12 mouse cellular contexts compared by ENCODE assay signal in the genomic region with DNA sequence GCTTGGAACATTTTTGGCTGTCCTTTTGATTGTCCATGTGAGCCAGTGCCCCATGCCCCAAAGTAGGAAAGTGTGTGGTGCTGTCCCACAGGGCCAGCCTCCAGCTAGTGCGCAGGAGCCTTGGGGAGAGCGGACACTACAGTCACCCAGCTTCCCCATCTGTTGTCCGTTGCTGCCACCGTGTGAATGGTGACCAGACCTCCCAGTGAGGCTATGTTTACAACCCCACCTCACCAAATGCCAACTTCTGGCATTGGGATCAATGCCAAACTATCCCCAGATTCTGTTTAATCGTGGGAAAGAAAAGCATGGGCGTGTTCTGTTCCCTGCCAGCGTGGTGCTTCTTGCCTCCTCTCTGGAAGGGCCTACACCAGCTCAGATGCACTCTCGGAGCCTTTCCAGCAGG. TPM values are rescaled to one million over a fixed set of nuclear protein-coding genes. Genes with fewer than 3 reads are reported as not detected.
DNase-seq lines count a peak whose midpoint lies in the region; ATAC-seq lines count a peak whose summit lies in the region.
"Had no signal": no experiment of that assay in that cellular context is flagged by ENCODE, and none has a peak within 500 bp of the region (broad histone marks: within the 10 kb centered on the region; RNA-seq: fewer than 3 reads in every experiment).

No protein-coding gene starts in this region.

- H3K4me3 ChIP-seq in heart, embryonic 11.5 days (ENCODE audit: low read depth, low read length): no peak overlapping the region
- no peak overlapping the region for H3K4me3 ChIP-seq in neural tube, embryonic 13.5 days
- no peak overlapping the region for H3K4me3 ChIP-seq in limb, embryonic 10.5 days

- no peaks in the 10 kb centered on the region for H3K27me3 ChIP-seq in heart, embryonic 11.5 days (ENCODE audit: control insufficient read depth, insufficient read depth, low read length)
- no peaks in the 10 kb centered on the region for H3K27me3 ChIP-seq in neural tube, embryonic 13.5 days
- H3K27me3 ChIP-seq in limb, embryonic 10.5 days (ENCODE audit: low read depth, poor library complexity, severe bottlenecking): no peaks in the 10 kb centered on the region

- intact Hi-C loops in left cerebral cortex, postnatal 4 days (cut with DNase I): loop anchor here (10.0 kb wide), 1 partner anchor 113 kb away; no protein-coding TSS in a partner anchor

- ATAC-seq in heart, embryonic 11.5 days (replicated peaks; ENCODE audit: insufficient number of reproducible peaks, low FRiP score, low TSS enrichment): no peak
- ATAC-seq in neural tube, embryonic 13.5 days (ENCODE audit: low read depth): peak; percentile 58; the same call in 1 of the 2 replicates

- DNase-seq in heart, postnatal 4 days: peak; percentile 15
- no peak for DNase-seq in neural tube, embryonic 10.5 days (ENCODE audit: extremely low spot score, low spot score)
- DNase-seq in cerebellum, adult 8-10 months: peak; percentile 16
- DNase-seq in left cerebral cortex, postnatal 4 days: peak; percentile 75
- DNase-seq in urinary bladder, adult 2 months (ENCODE audit: low spot score): no peak
- no peak for DNase-seq in limb, embryonic 10.5 days (ENCODE audit: low spot score)
- DNase-seq: heart, adult 18-20 months; thymus, postnatal 36 days had no signal

- H3K4me2 ChIP-seq in heart, embryonic 11.5 days: no peak overlapping the region
- H3K4me2 ChIP-seq in neural tube, embryonic 13.5 days: no peak overlapping the region

- 79% methylated on average over 8 of the region's 8 CpGs for WGBS in heart, embryonic 11.5 days (ENCODE audit: insufficient replicate concordance)
- 59% methylated on average over 8 of the region's 8 CpGs for whole genome bisulfite sequencing in neural tube, embryonic 13.5 days
- WGBS in limb, embryonic 10.5 days: 74% methylated on average over 8 of the region's 8 CpGs

- H3K27ac ChIP-seq in heart, embryonic 11.5 days (ENCODE audit: low read depth, low read length): no peak overlapping the region
- H3K27ac ChIP-seq in neural tube, embryonic 13.5 days (replicated peaks): no peak overlapping the region
- no peak overlapping the region for H3K27ac ChIP-seq in limb, embryonic 10.5 days

- H3K36me3 ChIP-seq in heart, embryonic 11.5 days (ENCODE audit: control insufficient read depth, insufficient read depth, low read length): no peaks in the 10 kb centered on the region; the same call in 1 of the 2 replicates
- peaks cover 8% of the 10 kb centered on the region for H3K36me3 ChIP-seq in neural tube, embryonic 13.5 days
- no peaks in the 10 kb centered on the region for H3K36me3 ChIP-seq in limb, embryonic 10.5 days

- H3K4me1 ChIP-seq in heart, embryonic 11.5 days (ENCODE audit: control insufficient read depth, insufficient read depth, low read length): no peaks in the 10 kb centered on the region
- H3K4me1 ChIP-seq in neural tube, embryonic 13.5 days (replicated peaks): peaks cover 6% of the 10 kb centered on the region; the same call in 1 of the 2 replicates
- no peaks in the 10 kb centered on the region for H3K4me1 ChIP-seq in limb, embryonic 10.5 days

- H3K9me3 ChIP-seq in heart, embryonic 11.5 days (replicated peaks; ENCODE audit: control insufficient read depth, low read length): no peaks in the 10 kb centered on the region
- no peaks in the 10 kb centered on the region for H3K9me3 ChIP-seq in neural tube, embryonic 13.5 days
- no peaks in the 10 kb centered on the region for H3K9me3 ChIP-seq in limb, embryonic 10.5 days (replicated peaks)

- no peak overlapping the region for H3K9ac ChIP-seq in heart, embryonic 11.5 days (ENCODE audit: low read depth, low read length)
- no peak overlapping the region for H3K9ac ChIP-seq in neural tube, embryonic 13.5 days

RNA-seq across cellular contexts. Expression of gene Gm4131, which starts 41.1 kb away (rescaled TPM):
- not detected for total RNA-seq in heart, postnatal 4 days (2021)
- polyA plus RNA-seq in heart, embryonic 11.5 days (2014; fragmentation: Nextera tagmentation; extraction: Ambion mirVana): not detected in 2 replicates
- polyA plus RNA-seq in neural tube, embryonic 13.5 days (2015; fragmentation: Nextera tagmentation; extraction: Ambion mirVana): not detected in 2 replicates
- total RNA-seq in left cerebral cortex, postnatal 4 days (2021): not detected
- polyA plus RNA-seq in urinary bladder, adult 2 months (2012; rRNA removed): not detected in 2 replicates
- not detected in 2 replicates for polyA plus RNA-seq in limb, embryonic 10.5 days (2016; fragmentation: Nextera tagmentation; extraction: Ambion mirVana)
- total RNA-seq: heart, adult 18-20 months had no signal
- polyA plus RNA-seq: limb, embryonic 14.5 days; neural tube, embryonic 11.5 days had no signal

RNA-seq across cellular contexts. Expression of gene Fam124a, which starts 52.3 kb away (rescaled TPM):
- 1 to 10 TPM; 3.2 to 3.8 TPM for total RNA-seq in heart, postnatal 4 days (2021)
- polyA plus RNA-seq in heart, embryonic 11.5 days (2014; fragmentation: Nextera tagmentation; extraction: Ambion mirVana): 1.1 and 1.3 TPM in 2 replicates
- polyA plus RNA-seq in neural tube, embryonic 13.5 days (2015; fragmentation: Nextera tagmentation; extraction: Ambion mirVana): 31.3 and 35.1 TPM in 2 replicates
- 100 to 1,000 TPM in 1 of 2 experiments, 10 to 100 TPM in 1; 96.3 to 104 TPM for total RNA-seq in left cerebral cortex, postnatal 4 days (2021)
- polyA plus RNA-seq in urinary bladder, adult 2 months (2012; rRNA removed): 13.8 and 18.9 TPM in 2 replicates
- 0.15 and 0.30 TPM in 2 replicates for polyA plus RNA-seq in limb, embryonic 10.5 days (2016; fragmentation: Nextera tagmentation; extraction: Ambion mirVana)

RNA-seq across cellular contexts. Expression of gene Serpine3, which starts 55.7 kb away (rescaled TPM):
- total RNA-seq in heart, postnatal 4 days (2021): not detected
- polyA plus RNA-seq in heart, embryonic 11.5 days (2014; fragmentation: Nextera tagmentation; extraction: Ambion mirVana): 0.16 and 0.27 TPM in 2 replicates
- not detected in 2 replicates for polyA plus RNA-seq in neural tube, embryonic 13.5 days (2015; fragmentation: Nextera tagmentation; extraction: Ambion mirVana)
- under 1 TPM in 1 of 2 experiments, not detected in 1; 0.28 TPM for total RNA-seq in left cerebral cortex, postnatal 4 days (2021)
- polyA plus RNA-seq in urinary bladder, adult 2 months (2012; rRNA removed): not detected in 2 replicates
- polyA plus RNA-seq in limb, embryonic 10.5 days (2016; fragmentation: Nextera tagmentation; extraction: Ambion mirVana): not detected in 2 replicates
- total RNA-seq: heart, adult 18-20 months had no signal
- polyA plus RNA-seq: limb, embryonic 14.5 days; neural tube, embryonic 11.5 days had no signal

Comparison
In these comparisons a context has a peak if more than half of its experiments do, and no peak if none do; other contexts are left out.
1. DNase-seq: peak in heart, postnatal 4 days (single experiment), cerebellum, adult 8-10 months (single experiment) and left cerebral cortex, postnatal 4 days (single experiment); none in neural tube, embryonic 10.5 days (single experiment), urinary bladder, adult 2 months (single experiment) and limb, embryonic 10.5 days (single experiment).